Mouse (Mus musculus): ENCODE measurements at regions not wholly inside any gene's neighbourhood (a gene's known extent, or its start where the extent isn't known, plus 50 kb on each side); places are given as distances from the start of the nearest gene placed in this dataset.

- Histone ChIP-seq H3K4me1 (replicated peaks) (no peaks in the 10 kb centered on the region), H3K9ac (no peak overlapping the region), H3K27ac (no peak overlapping the region), H3K36me3 (no peaks in the 10 kb centered on the region), H3K27me3 (replicated peaks) (no peaks in the 10 kb centered on the region), H3K4me3 (replicated peaks) (no peak overlapping the region), H3K4me2 (replicated peaks) (no peak overlapping the region), H3K9me3 (no peaks in the 10 kb centered on the region)
- 82% methylated on average over 7 of the region's 7 CpGs for WGBS
- ATAC-seq, result no peak
Measured at GRCm38 (mm10) chr2:51355281-51355680, 206.4 kb upstream of the Rnd3 start.

DNA sequence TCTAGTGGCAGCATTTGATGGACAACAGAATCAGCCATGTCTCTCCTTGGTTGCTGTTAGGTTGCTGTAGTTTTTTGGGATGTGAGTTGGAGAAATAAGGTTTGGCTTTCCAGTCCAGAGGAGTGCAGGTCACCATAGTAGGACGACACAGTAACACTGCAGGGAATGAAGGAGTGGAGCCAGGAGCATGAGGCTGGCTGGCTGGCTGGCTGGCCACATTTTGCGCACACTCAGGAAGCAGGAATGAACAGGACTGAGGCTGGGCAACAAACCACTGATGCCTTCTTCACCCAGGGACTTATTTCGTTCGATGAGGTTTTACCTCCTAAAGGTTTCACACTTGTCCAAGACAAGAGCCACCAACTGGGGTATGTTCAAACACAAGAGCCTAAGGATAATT lies 205.9 kb upstream of the Rnd3 start:
- H3K27me3 ChIP-seq (replicated peaks), result no peaks in the 10 kb centered on the region
- H3K4me1 ChIP-seq (replicated peaks), result no peaks in the 10 kb centered on the region
- no peak overlapping the region for H3K4me2 ChIP-seq (replicated peaks)
- H3K36me3 ChIP-seq, result no peaks in the 10 kb centered on the region
- no peaks in the 10 kb centered on the region for H3K9me3 ChIP-seq
- no peak overlapping the region for H3K27ac ChIP-seq
- WGBS, result 91% methylated on average over 4 of the region's 4 CpGs
- H3K4me3 ChIP-seq (replicated peaks), result no peak overlapping the region
- H3K9ac ChIP-seq, result no peak overlapping the region
- no peak for ATAC-seq

DNA sequence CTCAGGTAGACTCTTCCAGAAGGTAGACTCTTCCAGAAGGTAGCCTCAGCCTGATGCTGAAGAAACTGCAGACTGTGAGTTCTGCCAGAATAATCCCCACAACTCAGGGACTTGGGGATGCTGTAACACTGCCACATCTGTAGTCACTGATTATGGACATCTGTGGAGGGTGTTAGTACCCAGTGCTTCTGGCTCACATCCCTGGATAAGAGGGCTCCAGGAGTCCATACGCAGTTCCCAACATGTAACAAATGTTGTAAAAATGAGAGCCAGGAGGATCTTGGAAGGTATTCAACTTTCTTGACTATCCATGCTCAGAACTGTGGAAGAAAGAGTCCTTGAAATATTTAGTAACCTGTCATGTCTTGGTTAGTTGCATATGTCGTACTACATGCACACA lies 200.7 kb upstream of the Rnd3 start:
- WGBS, result 37% methylated on average over 2 of the region's 2 CpGs
- H3K4me1 ChIP-seq (replicated peaks), result no peaks in the 10 kb centered on the region
- H3K9me3 ChIP-seq, result no peaks in the 10 kb centered on the region
- no peak overlapping the region for H3K4me2 ChIP-seq (replicated peaks)
- H3K4me3 ChIP-seq (replicated peaks), result no peak overlapping the region
- ATAC-seq, result no peak
- no peaks in the 10 kb centered on the region for H3K27me3 ChIP-seq (replicated peaks)
- no peak overlapping the region for H3K9ac ChIP-seq
- no peak overlapping the region for H3K27ac ChIP-seq
- H3K36me3 ChIP-seq, result no peaks in the 10 kb centered on the region

DNA sequence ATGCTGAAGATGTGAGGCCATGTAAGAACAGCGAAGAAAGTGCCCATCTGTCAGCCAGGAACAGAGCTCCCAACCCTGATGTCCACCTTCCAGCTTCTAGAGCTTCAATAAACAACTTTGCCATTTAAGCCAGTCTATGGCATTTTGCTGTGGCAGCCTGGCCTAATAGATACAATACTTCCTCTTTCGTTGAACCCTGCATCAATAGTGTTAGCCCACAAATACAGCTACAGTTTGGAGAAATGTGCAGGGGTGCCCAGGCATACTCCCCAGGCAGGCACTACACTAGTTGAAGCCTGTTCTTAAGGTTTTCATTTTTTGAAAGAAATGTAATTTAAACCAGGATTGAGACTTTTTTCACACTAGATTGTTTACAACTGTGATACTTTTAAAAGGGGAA lies 199.9 kb upstream of the Rnd3 start:
- no peak overlapping the region for H3K27ac ChIP-seq
- no peaks in the 10 kb centered on the region for H3K4me1 ChIP-seq (replicated peaks)
- no peaks in the 10 kb centered on the region for H3K9me3 ChIP-seq
- H3K4me2 ChIP-seq (replicated peaks), result no peak overlapping the region
- no peaks in the 10 kb centered on the region for H3K36me3 ChIP-seq
- no peak overlapping the region for H3K4me3 ChIP-seq (replicated peaks)
- no peak overlapping the region for H3K9ac ChIP-seq
- 71% methylated on average over 2 of the region's 2 CpGs for WGBS
- H3K27me3 ChIP-seq (replicated peaks), result no peaks in the 10 kb centered on the region
- no peak for ATAC-seq

DNA sequence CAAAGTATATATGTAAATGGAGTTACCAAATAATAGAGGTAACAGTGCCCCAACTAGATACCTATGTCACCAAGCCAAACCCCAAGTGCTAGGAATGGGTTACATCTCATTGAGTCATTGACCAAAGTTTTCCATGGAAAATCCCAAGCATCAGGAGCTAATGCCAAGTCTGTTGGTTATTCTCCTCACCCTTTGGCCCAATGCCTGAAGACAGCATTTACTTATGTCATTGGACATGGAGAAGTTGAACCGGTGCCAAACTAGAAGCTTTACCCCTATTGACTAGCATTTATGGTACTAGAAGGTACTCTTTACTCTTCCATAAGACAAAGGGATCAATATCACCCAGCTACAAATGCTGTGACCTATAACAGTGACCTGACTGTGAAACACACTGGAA lies 198.2 kb upstream of the Rnd3 start:
- Histone ChIP-seq H3K27ac (no peak overlapping the region), H3K4me3 (replicated peaks) (no peak overlapping the region), H3K9me3 (no peaks in the 10 kb centered on the region), H3K4me1 (replicated peaks) (no peaks in the 10 kb centered on the region), H3K27me3 (replicated peaks) (no peaks in the 10 kb centered on the region), H3K4me2 (replicated peaks) (no peak overlapping the region), H3K9ac (no peak overlapping the region), H3K36me3 (no peaks in the 10 kb centered on the region)
- no peak for ATAC-seq
- WGBS, result 69% methylated on average over 1 of the region's 1 CpGs

GRCm38 (mm10) chr2:51342421-51342820 lies 193.5 kb upstream of the Rnd3 start:
- Histone ChIP-seq H3K4me2 (replicated peaks) (no peak overlapping the region), H3K4me3 (replicated peaks) (no peak overlapping the region), H3K27ac (no peak overlapping the region), H3K4me1 (replicated peaks) (no peaks in the 10 kb centered on the region), H3K27me3 (replicated peaks) (no peaks in the 10 kb centered on the region), H3K9ac (no peak overlapping the region), H3K36me3 (no peaks in the 10 kb centered on the region), H3K9me3 (no peaks in the 10 kb centered on the region)
- no peak for ATAC-seq
- 83% methylated on average over 1 of the region's 1 CpGs for WGBS

- H3K27ac ChIP-seq, result no peak overlapping the region
- no peak overlapping the region for H3K4me2 ChIP-seq (replicated peaks)
- no peaks in the 10 kb centered on the region for H3K27me3 ChIP-seq (replicated peaks)
- no peaks in the 10 kb centered on the region for H3K36me3 ChIP-seq
- no peak overlapping the region for H3K9ac ChIP-seq
- no peaks in the 10 kb centered on the region for H3K9me3 ChIP-seq
- ATAC-seq, result no peak
- no peak overlapping the region for H3K4me3 ChIP-seq (replicated peaks)
- 56% methylated on average over 6 of the region's 6 CpGs for WGBS
- H3K4me1 ChIP-seq (replicated peaks), result no peaks in the 10 kb centered on the region
Measured at GRCm38 (mm10) chr2:51334437-51334836, 185.5 kb upstream of the Rnd3 start.

- H3K9me3 ChIP-seq, result no peaks in the 10 kb centered on the region
- H3K4me1 ChIP-seq (replicated peaks), result no peaks in the 10 kb centered on the region
- H3K36me3 ChIP-seq, result no peaks in the 10 kb centered on the region
- no peak overlapping the region for H3K9ac ChIP-seq
- no peak overlapping the region for H3K4me2 ChIP-seq (replicated peaks)
- no peaks in the 10 kb centered on the region for H3K27me3 ChIP-seq (replicated peaks)
- 77% methylated on average over 8 of the region's 8 CpGs for WGBS
- H3K27ac ChIP-seq, result no peak overlapping the region
- ATAC-seq, result no peak
- no peak overlapping the region for H3K4me3 ChIP-seq (replicated peaks)
Measured at GRCm38 (mm10) chr2:51327081-51327480, 178.2 kb upstream of the Rnd3 start.

DNA sequence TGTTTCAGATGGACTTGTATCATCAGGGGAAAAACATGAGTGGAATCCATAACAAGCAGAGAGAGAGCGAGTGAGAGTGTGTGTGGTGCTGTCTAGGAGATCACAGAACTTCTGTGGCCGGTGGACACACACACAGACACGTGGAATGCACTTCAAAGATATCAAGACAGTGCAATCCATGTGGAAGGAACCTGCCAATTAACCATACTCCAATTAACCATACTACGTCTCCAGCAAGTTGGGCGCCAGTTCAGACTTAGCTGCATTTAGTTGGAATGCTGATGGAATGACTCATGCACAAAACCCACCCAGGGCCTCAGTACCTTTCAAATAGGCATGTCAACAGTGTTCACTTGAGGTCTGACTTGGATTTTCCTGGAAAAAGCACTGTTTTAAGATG lies 172.8 kb upstream of the Rnd3 start:
- Histone ChIP-seq H3K4me1 (replicated peaks) (no peaks in the 10 kb centered on the region), H3K27me3 (replicated peaks) (no peaks in the 10 kb centered on the region), H3K4me3 (replicated peaks) (no peak overlapping the region), H3K9ac (no peak overlapping the region), H3K36me3 (no peaks in the 10 kb centered on the region), H3K9me3 (no peaks in the 10 kb centered on the region), H3K4me2 (replicated peaks) (no peak overlapping the region), H3K27ac (no peak overlapping the region)
- no peak for ATAC-seq
- 84% methylated on average over 5 of the region's 5 CpGs for WGBS

DNA sequence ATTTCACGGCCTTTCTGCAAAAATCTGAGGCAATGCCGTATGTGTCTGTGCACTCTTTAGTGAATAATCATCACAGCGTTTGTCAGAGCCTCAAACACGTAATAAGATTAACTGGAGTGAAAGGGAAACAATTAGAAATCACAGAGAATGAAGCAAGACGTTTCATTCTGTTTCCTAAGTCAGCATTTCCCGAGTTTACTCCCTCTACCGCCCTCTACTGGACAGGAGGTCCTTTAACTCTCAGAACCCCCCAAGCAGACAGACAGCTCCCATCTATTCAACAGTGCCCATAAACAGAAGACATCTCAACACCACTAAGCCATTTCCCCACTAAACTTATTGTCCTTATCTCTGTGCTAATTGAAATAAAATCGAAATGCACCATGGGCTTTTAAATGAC lies 167.5 kb upstream of the Rnd3 start:
- H3K27ac ChIP-seq, result no peak overlapping the region
- H3K27me3 ChIP-seq (replicated peaks), result no peaks in the 10 kb centered on the region
- 85% methylated on average over 8 of the region's 8 CpGs for WGBS
- no peaks in the 10 kb centered on the region for H3K4me1 ChIP-seq (replicated peaks)
- H3K4me2 ChIP-seq (replicated peaks), result no peak overlapping the region
- H3K9ac ChIP-seq, result no peak overlapping the region
- no peak for ATAC-seq
- H3K9me3 ChIP-seq, result no peaks in the 10 kb centered on the region
- H3K4me3 ChIP-seq (replicated peaks), result no peak overlapping the region
- no peaks in the 10 kb centered on the region for H3K36me3 ChIP-seq

- no peaks in the 10 kb centered on the region for H3K9me3 ChIP-seq
- no peak overlapping the region for H3K4me2 ChIP-seq (replicated peaks)
- H3K27me3 ChIP-seq (replicated peaks), result no peaks in the 10 kb centered on the region
- H3K4me1 ChIP-seq (replicated peaks), result no peaks in the 10 kb centered on the region
- no peak for ATAC-seq
- no peak overlapping the region for H3K4me3 ChIP-seq (replicated peaks)
- H3K36me3 ChIP-seq, result no peaks in the 10 kb centered on the region
- no peak overlapping the region for H3K27ac ChIP-seq
- no peak overlapping the region for H3K9ac ChIP-seq
- whole genome bisulfite sequencing, result 91% methylated on average over 4 of the region's 4 CpGs
Measured at GRCm38 (mm10) chr2:51313414-51313813, 164.5 kb upstream of the Rnd3 start.

- Histone ChIP-seq H3K27me3 (replicated peaks) (no peaks in the 10 kb centered on the region), H3K27ac (no peak overlapping the region), H3K36me3 (no peaks in the 10 kb centered on the region), H3K4me1 (replicated peaks) (no peaks in the 10 kb centered on the region), H3K4me3 (replicated peaks) (no peak overlapping the region), H3K9me3 (no peaks in the 10 kb centered on the region), H3K4me2 (replicated peaks) (no peak overlapping the region), H3K9ac (no peak overlapping the region)
- WGBS, result 82% methylated on average over 1 of the region's 1 CpGs
- ATAC-seq, result no peak
Measured at GRCm38 (mm10) chr2:51306257-51306656, 157.3 kb upstream of the Rnd3 start.

DNA sequence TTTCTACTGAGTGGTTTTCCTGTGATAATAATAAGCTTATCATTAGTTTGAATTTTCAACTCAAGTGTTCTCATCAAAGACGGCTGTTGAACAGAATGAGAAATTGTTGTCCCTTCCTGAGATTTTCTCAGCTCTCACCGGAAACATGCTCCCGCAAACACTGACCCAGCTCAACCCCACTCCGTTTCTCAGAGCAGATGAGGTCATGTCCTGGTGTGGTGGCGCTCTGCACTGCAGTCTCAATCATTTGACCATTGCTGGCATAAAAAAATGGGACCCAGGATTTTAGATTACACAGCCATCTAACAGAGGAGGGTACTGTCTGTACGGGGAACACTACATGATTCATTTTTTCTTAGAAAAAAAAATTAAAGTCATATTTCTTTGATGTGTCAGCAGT lies 156.5 kb upstream of the Rnd3 start:
- Histone ChIP-seq H3K9me3 (no peaks in the 10 kb centered on the region), H3K4me1 (replicated peaks) (no peaks in the 10 kb centered on the region), H3K9ac (no peak overlapping the region), H3K4me2 (replicated peaks) (no peak overlapping the region), H3K27ac (no peak overlapping the region), H3K4me3 (replicated peaks) (no peak overlapping the region), H3K27me3 (replicated peaks) (no peaks in the 10 kb centered on the region), H3K36me3 (no peaks in the 10 kb centered on the region)
- 35% methylated on average over 6 of the region's 6 CpGs for WGBS
- ATAC-seq, result 0 out of 2 replicates have a peak, but pooled peaks have one; percentile 31

DNA sequence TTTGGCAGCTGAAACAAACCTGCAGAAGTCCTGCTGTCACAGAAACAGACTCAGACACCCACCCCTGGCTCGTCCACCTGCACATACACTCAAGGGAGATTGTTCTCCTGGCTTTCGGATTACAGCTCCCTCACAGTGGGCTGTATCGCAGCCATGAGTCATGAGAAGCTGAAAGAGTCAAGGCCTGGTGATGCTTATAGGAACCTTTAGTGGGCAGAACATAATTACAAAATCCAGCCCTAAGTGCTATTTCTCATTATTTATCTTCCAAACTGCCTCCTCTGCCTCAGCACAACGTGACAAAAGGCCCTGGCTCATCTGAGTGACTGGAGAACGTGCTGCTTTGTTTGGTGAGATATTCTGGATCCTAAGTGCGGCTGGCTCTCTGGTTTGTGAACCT lies 155.8 kb upstream of the Rnd3 start:
- Histone ChIP-seq H3K4me3 (replicated peaks) (no peak overlapping the region), H3K36me3 (no peaks in the 10 kb centered on the region), H3K27me3 (replicated peaks) (no peaks in the 10 kb centered on the region), H3K4me2 (replicated peaks) (no peak overlapping the region), H3K27ac (peak overlapping the region; percentile 13; the same call in 1 of the 2 replicates), H3K9me3 (no peaks in the 10 kb centered on the region), H3K4me1 (replicated peaks) (no peaks in the 10 kb centered on the region), H3K9ac (no peak overlapping the region)
- WGBS, result 65% methylated on average over 6 of the region's 6 CpGs
- no peak for ATAC-seq

All from intestine, embryonic 15.5 days (tissue).